Mouse (Mus musculus): ENCODE results near the gene Vmo1. TPM values are rescaled to one million over a fixed set of nuclear protein-coding genes. Genes with fewer than 3 reads are reported as not detected.

The Vmo1 gene
- polyA plus RNA-seq, 1 experiment from 2014 or later = 0.68 TPM

DNA sequence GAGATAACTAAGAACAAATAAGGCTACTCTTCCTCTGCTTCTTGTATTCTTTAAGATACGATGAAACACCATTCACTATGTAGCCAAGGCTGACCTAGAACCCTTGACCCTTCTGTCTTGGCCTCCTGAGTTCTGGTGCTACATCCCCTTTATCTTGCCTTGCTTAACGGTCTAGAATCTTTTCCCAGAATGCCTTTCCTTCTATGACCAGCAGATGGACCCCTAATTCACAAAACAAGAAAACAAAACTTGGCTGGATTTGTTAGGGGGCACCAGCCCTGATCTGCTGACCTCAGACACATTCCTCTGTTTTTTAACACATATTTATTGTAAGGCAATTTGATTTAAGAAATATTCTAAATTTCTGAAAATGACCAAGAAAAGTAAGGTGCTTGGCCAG lies 1.9 kb upstream of the Vmo1 start:
- Histone ChIP-seq H3K4me2 (replicated peaks; ENCODE audit: low read depth, low read length) (no peak overlapping the region), H3K27ac (ENCODE audit: low read length) (no peak overlapping the region), H3K4me1 (ENCODE audit: insufficient read depth, low read depth, low read length) (peaks cover 4% of the 10 kb centered on the region; the same call in 1 of the 2 replicates), H3K9ac (replicated peaks; ENCODE audit: low read depth) (no peak overlapping the region), H3K27me3 (replicated peaks; ENCODE audit: insufficient read depth, low read length) (no peaks in the 10 kb centered on the region), H3K4me3 (ENCODE audit: low read depth, low read length) (no peak overlapping the region), H3K9me3 (ENCODE audit: low read length) (no peaks in the 10 kb centered on the region), H3K36me3 (ENCODE audit: insufficient read depth, low read length) (no peaks in the 10 kb centered on the region)
- WGBS = 17% methylated on average over 2 of the region's 2 CpGs
- TF ChIP-seq EP300 (IDR thresholded peaks at IDR 0.05) (no peak), CTCF (IDR thresholded peaks at IDR 0.05) (peak; percentile 79)
- no peak for ATAC-seq
- peak; percentile 75 for DNase-seq (ENCODE audit: low spot score)

DNA sequence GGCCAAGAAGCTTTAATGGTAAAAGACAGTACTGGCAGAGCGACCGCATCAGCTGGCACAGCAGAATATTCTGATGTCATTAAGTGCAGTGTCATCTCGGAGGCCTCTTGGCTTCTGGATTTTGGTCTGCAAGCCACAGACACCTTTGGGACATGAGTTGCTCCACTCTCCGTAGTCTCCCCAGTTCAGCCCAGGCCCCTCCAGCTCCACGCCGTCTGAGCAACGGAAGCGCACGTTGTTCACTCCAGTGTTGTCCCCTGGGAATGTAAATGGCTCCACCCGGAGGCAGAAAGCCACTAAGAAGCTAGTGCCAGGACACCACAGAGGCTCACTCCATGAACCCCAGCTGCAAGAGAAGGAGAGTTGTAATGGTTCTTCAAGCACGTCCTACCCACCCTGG lies 896 bp downstream of the Vmo1 start:
- Histone ChIP-seq H3K4me2 (replicated peaks; ENCODE audit: low read depth, low read length) (no peak overlapping the region), H3K36me3 (ENCODE audit: insufficient read depth, low read length) (no peaks in the 10 kb centered on the region), H3K27me3 (replicated peaks; ENCODE audit: insufficient read depth, low read length) (no peaks in the 10 kb centered on the region), H3K4me1 (ENCODE audit: insufficient read depth, low read depth, low read length) (no peaks in the 10 kb centered on the region), H3K9ac (replicated peaks; ENCODE audit: low read depth) (no peak overlapping the region), H3K27ac (ENCODE audit: low read length) (no peak overlapping the region), H3K4me3 (ENCODE audit: low read depth, low read length) (no peak overlapping the region), H3K9me3 (ENCODE audit: low read length) (no peaks in the 10 kb centered on the region)
- DNase-seq (ENCODE audit: low spot score) (no peak), ATAC-seq (no peak)
- WGBS = 63% methylated on average over 11 of the region's 11 CpGs
- TF ChIP-seq EP300 (IDR thresholded peaks at IDR 0.05) (no peak), CTCF (IDR thresholded peaks at IDR 0.05) (no peak)

- no peaks in the 10 kb centered on the region for H3K9me3 ChIP-seq (ENCODE audit: low read length)
- TF ChIP-seq CTCF (IDR thresholded peaks at IDR 0.05) = no peak
- no peak for TF ChIP-seq EP300 (IDR thresholded peaks at IDR 0.05)
Measured at GRCm38 (mm10) chr11:70512709-70513342, 1.6 kb downstream of the Vmo1 start.

GRCm38 (mm10) chr11:70511825-70512224 lies 2.6 kb downstream of the Vmo1 start:
- no peak for ATAC-seq
- DNase-seq (ENCODE audit: low spot score) = no peak
- WGBS = 90% methylated on average over 7 of the region's 7 CpGs

More at GRCm38 (mm10) chr11:70512709-70513342, 1.6 kb downstream of the Vmo1 start:
- Histone ChIP-seq H3K9ac (replicated peaks; ENCODE audit: low read depth) (no peak overlapping the region), H3K27me3 (replicated peaks; ENCODE audit: insufficient read depth, low read length) (no peaks in the 10 kb centered on the region), H3K27ac (ENCODE audit: low read length) (no peak overlapping the region), H3K4me1 (ENCODE audit: insufficient read depth, low read depth, low read length) (no peaks in the 10 kb centered on the region), H3K4me2 (replicated peaks; ENCODE audit: low read depth, low read length) (no peak overlapping the region), H3K4me3 (ENCODE audit: low read depth, low read length) (no peak overlapping the region), H3K36me3 (ENCODE audit: insufficient read depth, low read length) (no peaks in the 10 kb centered on the region)
- DNase-seq (ENCODE audit: low spot score) (no peak), ATAC-seq (no peak)
- WGBS = 64% methylated on average over 7 of the region's 7 CpGs

DNA sequence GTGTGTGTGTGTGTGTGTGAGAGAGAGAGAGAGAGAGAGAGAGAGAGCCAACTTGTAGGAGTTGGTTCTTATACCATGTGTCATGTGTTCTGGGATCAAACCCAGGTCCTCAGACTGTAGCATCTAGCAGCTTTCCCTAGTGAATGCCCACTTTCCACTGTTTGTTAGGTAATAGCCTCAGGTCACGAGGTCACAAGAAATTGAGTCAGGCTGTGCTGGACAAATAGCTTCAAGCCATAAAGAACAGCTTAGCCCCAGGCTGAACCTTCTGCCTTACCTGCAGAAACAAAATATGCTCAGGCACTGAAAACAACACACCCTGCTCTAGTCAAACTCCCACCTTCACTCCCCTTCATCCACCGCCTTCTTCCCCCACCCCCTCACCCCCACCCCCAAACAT lies 3.2 kb downstream of the Vmo1 start:
- Histone ChIP-seq H3K9ac (replicated peaks; ENCODE audit: low read depth) (no peak overlapping the region), H3K27me3 (replicated peaks; ENCODE audit: insufficient read depth, low read length) (no peaks in the 10 kb centered on the region), H3K27ac (ENCODE audit: low read length) (no peak overlapping the region), H3K9me3 (ENCODE audit: low read length) (no peaks in the 10 kb centered on the region), H3K4me3 (ENCODE audit: low read depth, low read length) (no peak overlapping the region), H3K36me3 (ENCODE audit: insufficient read depth, low read length) (no peaks in the 10 kb centered on the region), H3K4me1 (ENCODE audit: insufficient read depth, low read depth, low read length) (no peaks in the 10 kb centered on the region), H3K4me2 (replicated peaks; ENCODE audit: low read depth, low read length) (no peak overlapping the region)
- 69% methylated on average over 2 of the region's 2 CpGs for WGBS
- no peak for TF ChIP-seq EP300 (IDR thresholded peaks at IDR 0.05)
- TF ChIP-seq CTCF (IDR thresholded peaks at IDR 0.05) = no peak
- ATAC-seq (no peak), DNase-seq (ENCODE audit: low spot score) (no peak)

More at GRCm38 (mm10) chr11:70511825-70512224, 2.6 kb downstream of the Vmo1 start:
- no peak overlapping the region for H3K4me2 ChIP-seq (replicated peaks; ENCODE audit: low read depth, low read length)
- no peak overlapping the region for H3K9ac ChIP-seq (replicated peaks; ENCODE audit: low read depth)
- H3K36me3 ChIP-seq (ENCODE audit: insufficient read depth, low read length) = no peaks in the 10 kb centered on the region
- H3K4me3 ChIP-seq (ENCODE audit: low read depth, low read length) = no peak overlapping the region
- TF ChIP-seq EP300 (IDR thresholded peaks at IDR 0.05) (no peak), CTCF (IDR thresholded peaks at IDR 0.05) (no peak)
- H3K27ac ChIP-seq (ENCODE audit: low read length) = no peak overlapping the region
- no peaks in the 10 kb centered on the region for H3K9me3 ChIP-seq (ENCODE audit: low read length)
- H3K27me3 ChIP-seq (replicated peaks; ENCODE audit: insufficient read depth, low read length) = no peaks in the 10 kb centered on the region
- no peaks in the 10 kb centered on the region for H3K4me1 ChIP-seq (ENCODE audit: insufficient read depth, low read depth, low read length)

GRCm38 (mm10) chr11:70509753-70510564 lies 4.5 kb downstream of the Vmo1 start:
- 11% methylated on average over 19 of the region's 19 CpGs for WGBS
- ATAC-seq = peak; percentile 64
- Histone ChIP-seq H3K4me3 (ENCODE audit: low read depth, low read length) (no peak overlapping the region), H3K4me2 (replicated peaks; ENCODE audit: low read depth, low read length) (no peak overlapping the region), H3K27ac (ENCODE audit: low read length) (no peak overlapping the region), H3K27me3 (replicated peaks; ENCODE audit: insufficient read depth, low read length) (no peaks in the 10 kb centered on the region), H3K9ac (replicated peaks; ENCODE audit: low read depth) (no peak overlapping the region), H3K4me1 (ENCODE audit: insufficient read depth, low read depth, low read length) (no peaks in the 10 kb centered on the region), H3K9me3 (ENCODE audit: low read length) (no peaks in the 10 kb centered on the region), H3K36me3 (ENCODE audit: insufficient read depth, low read length) (no peaks in the 10 kb centered on the region)
- DNase-seq (ENCODE audit: low spot score) = peak; percentile 70
- TF ChIP-seq CTCF (IDR thresholded peaks at IDR 0.05) (peak; percentile 77), EP300 (IDR thresholded peaks at IDR 0.05) (no peak)

All from lung, postnatal 0 days (tissue).